Mouse (Mus musculus): ENCODE results near the gene Doc2g.

The Doc2g gene

DNA sequence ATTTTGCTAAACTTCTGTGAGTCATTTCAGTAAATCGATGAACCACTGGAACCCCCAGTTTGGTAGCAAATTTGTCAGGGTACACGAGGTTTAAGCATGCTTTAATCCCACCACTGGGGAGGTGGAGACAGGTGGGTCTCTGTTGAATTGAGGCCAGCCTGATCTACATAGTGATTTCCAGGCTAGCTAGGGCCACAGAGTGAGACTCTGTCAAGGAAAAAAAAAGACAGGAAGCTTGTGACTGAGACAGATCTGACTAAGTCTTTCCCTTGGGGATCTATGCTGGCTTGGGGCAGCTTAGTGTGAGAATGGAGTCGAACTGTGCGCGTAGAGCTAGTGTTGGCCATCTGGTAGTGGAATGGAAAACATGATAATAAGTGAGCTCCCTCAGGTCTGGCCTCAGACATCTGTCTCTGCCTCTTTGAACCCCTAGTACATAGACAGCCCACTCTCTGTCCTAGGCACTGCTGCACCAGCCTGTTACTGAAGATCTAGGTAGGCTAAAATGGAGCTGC, 49.5 kb downstream of the Doc2g start:
- DNase-seq (ENCODE audit: low spot score in 2 of 2): no peak

DNA sequence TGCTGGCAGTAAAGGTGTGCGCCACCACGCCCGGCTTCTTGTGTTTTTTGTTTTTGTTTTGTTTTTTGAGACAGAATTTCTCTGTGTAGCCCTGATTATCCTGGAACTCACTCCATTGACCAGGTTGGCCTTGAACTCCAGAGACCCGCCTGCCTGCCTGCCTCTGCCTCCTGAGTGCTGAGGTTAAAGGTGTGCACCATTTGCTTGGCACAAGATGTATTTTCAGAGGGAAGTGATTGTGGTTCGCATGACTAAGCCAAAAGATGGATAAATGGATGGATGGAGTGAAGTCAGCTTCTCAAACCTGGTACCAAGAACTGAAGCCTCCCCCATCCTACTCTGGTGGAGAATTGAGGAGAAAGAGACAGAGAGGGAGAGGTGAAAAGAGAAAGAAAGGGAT, 51.5 kb downstream of the Doc2g start:
- DNase-seq (ENCODE audit: low spot score in 2 of 2): no peak

DNA sequence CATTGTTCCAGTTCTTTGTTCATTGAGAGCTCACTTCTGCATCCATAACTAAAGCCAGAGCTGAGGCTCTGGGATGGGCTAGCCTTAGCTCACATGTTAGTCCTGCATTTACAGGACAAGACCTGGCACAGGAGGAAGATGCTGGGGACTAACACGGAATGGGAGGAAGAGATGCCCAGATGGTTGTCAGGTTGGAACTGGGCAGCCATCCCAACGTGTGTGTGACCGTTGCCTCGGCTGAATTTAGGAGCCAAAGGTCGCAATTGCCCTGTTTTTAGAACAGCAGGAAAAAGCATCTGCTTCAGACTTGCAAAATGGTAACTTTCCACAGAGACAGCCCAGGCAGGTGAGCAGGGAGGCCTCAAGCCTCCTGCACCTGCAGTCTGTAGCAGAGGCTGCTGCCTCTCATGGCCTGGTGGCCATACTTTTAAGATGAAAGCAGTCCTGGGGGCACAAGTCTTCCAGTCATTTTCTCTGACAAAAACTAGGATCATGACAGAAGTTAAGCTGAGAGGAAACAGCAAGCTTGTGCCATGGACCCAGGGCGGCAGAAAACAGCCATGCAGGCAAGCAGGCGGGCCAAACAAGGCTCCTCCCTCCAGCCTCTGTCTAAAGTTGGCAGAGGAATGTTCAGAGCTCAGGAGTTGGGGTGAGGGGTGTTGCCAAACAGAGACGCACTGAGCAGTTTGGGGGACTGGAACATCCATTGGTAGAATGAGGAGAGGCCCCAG, 52.3 kb downstream of the Doc2g start:
- DNase-seq (ENCODE audit: low spot score in 2 of 2): no peak

DNA sequence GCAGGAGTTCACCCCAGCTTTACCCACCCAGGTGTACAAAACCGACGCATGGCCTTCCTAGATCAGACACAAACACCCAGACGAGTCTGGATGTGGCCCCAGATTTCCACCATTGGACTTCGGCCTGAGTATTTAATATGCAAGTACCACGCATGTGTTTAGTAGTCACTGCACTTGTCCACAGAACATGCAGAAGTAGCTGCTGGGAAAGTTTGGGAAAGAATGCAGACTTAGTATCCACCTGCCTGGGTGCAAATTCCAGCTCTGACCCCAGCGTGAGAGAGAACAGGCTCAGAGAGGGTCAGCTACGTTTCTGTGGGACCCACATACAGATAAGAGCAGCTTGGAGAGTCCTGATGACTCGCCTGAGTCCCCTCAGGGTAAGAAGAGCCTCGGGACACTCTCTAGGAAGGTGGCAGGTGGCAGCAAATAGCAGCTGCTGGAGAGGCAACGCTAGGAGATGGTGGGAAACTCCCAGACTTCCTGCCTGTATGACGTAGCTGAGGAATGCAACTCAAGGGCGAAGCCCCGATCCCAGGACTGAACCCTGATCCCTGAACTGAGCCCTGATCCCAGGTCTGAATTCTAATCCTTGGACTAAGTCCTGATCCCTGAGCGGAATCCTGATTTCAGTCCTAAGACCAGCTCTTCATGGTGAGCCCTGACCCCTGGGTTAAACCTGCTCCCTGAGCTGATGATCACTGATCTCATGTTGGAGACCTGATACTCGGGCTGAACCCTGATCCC, 53.0 kb downstream of the Doc2g start:
- no peak for DNase-seq (ENCODE audit: low spot score in 2 of 2)

Data from urinary bladder, postnatal 4 days (tissue).